Mouse (Mus musculus): ENCODE results near the gene Gtf2ird1. TPM values are rescaled to one million over a fixed set of nuclear protein-coding genes. Genes with fewer than 3 reads are reported as not detected.
A peak's percentile ranks its signal among the peaks of the same experiment; 100 is the strongest.

Gtf2ird1 gene
- polyA plus RNA-seq, 1 experiment = 62.0 TPM

- no peaks in the 10 kb centered on the region for H3K27me3 ChIP-seq (ENCODE audit: control insufficient read depth, insufficient read depth, insufficient read length)
- H3K36me3 ChIP-seq (ENCODE audit: control insufficient read depth, insufficient read depth) = no peaks in the 10 kb centered on the region
- peaks cover 92% of the 10 kb centered on the region for H3K79me2 ChIP-seq (ENCODE audit: control insufficient read depth, insufficient read depth)
- H3ac ChIP-seq (ENCODE audit: control insufficient read depth, insufficient read length) = no peak overlapping the region
- peak overlapping the region; percentile 49 for H3K4me2 ChIP-seq (ENCODE audit: low read depth)
- no peak for TF ChIP-seq MAX (IDR thresholded peaks at IDR 0.05; ENCODE audit: low read depth)
- no peak for TF ChIP-seq USF1 (IDR thresholded peaks at IDR 0.05; ENCODE audit: low read depth)
- TF ChIP-seq POLR2A (IDR thresholded peaks at IDR 0.05; ENCODE audit: insufficient read length, low read depth) = no peak
- TF ChIP-seq CEBPB (IDR thresholded peaks at IDR 0.05; ENCODE audit: insufficient read depth, poor library complexity, severe bottlenecking) = no peak
- TF ChIP-seq POLR2AphosphoS2 (IDR thresholded peaks at IDR 0.05; ENCODE audit: insufficient read length, low read depth) = no peak
- TF ChIP-seq TCF12 (IDR thresholded peaks at IDR 0.05; ENCODE audit: insufficient read depth, poor library complexity, severe bottlenecking) = no peak
- no peak for TF ChIP-seq REST (IDR thresholded peaks at IDR 0.05; ENCODE audit: insufficient read depth, insufficient read length)
- TF ChIP-seq SRF (IDR thresholded peaks at IDR 0.05; ENCODE audit: control insufficient read depth, insufficient read length, low read depth) = no peak
- no peak for TF ChIP-seq TCF3 (IDR thresholded peaks at IDR 0.05; ENCODE audit: insufficient read length, low read depth)
- TF ChIP-seq E2F4 (IDR thresholded peaks at IDR 0.05; ENCODE audit: insufficient read depth) = no peak
- TF ChIP-seq MYOG (IDR thresholded peaks at IDR 0.05; ENCODE audit: control insufficient read depth in 1 of 3, insufficient read depth in 1 of 3, insufficient read length in 2 of 3, low read depth in 2 of 3) = no peak
- H3K4me3 ChIP-seq = no peak overlapping the region
Measured at GRCm38 (mm10) chr5:134436782-134437458, 19.6 kb downstream of the Gtf2ird1 start.

GRCm38 (mm10) chr5:134435836-134436331 lies 20.6 kb downstream of the Gtf2ird1 start:
- no peak overlapping the region for H3K4me3 ChIP-seq
- peak overlapping the region; percentile 61 for H3K4me2 ChIP-seq (ENCODE audit: low read depth)
- H3K79me2 ChIP-seq (ENCODE audit: control insufficient read depth, insufficient read depth) = peaks cover 92% of the 10 kb centered on the region
- TF ChIP-seq POLR2AphosphoS2 (IDR thresholded peaks at IDR 0.05; ENCODE audit: insufficient read length, low read depth) (peak; percentile 31), SRF (IDR thresholded peaks at IDR 0.05; ENCODE audit: control insufficient read depth, insufficient read length, low read depth) (no peak), MYOG (IDR thresholded peaks at IDR 0.05; ENCODE audit: control insufficient read depth in 1 of 3, insufficient read depth in 1 of 3, insufficient read length in 2 of 3, low read depth in 2 of 3) (peak in 1 of 3 experiments; percentile 54), POLR2A (IDR thresholded peaks at IDR 0.05; ENCODE audit: insufficient read length, low read depth) (no peak), TCF3 (IDR thresholded peaks at IDR 0.05; ENCODE audit: insufficient read length, low read depth) (no peak), TCF12 (IDR thresholded peaks at IDR 0.05; ENCODE audit: insufficient read depth, poor library complexity, severe bottlenecking) (peak; percentile 4), MAX (IDR thresholded peaks at IDR 0.05; ENCODE audit: low read depth) (no peak), MYOD1 (IDR thresholded peaks at IDR 0.05; ENCODE audit: control insufficient read depth in 1 of 3, insufficient read length in 2 of 3, low read depth in 2 of 3) (peak in 1 of 3 experiments; percentile 69)
- no peaks in the 10 kb centered on the region for H3K27me3 ChIP-seq (ENCODE audit: control insufficient read depth, insufficient read depth, insufficient read length)
- H3K36me3 ChIP-seq (ENCODE audit: control insufficient read depth, insufficient read depth) = no peaks in the 10 kb centered on the region
- no peak overlapping the region for H3ac ChIP-seq (ENCODE audit: control insufficient read depth, insufficient read length)

DNA sequence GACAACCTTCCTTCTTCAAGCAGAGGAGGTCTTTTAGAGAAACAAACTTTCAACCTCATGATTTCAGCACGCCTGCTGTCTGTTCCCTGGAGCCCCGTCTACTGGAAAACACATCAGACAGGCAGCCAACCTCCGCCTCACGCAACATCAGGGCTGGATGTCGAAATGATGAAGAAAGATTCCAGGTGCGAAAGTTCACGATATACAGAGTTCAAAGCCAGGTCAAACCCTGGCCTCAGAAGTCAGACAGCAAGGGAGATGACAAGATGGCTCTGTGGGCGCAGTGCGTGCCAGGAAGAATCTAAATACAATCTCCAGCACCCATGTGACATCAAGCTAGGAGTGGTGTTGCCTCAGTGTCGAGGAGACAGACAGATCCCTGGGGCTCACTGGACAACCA lies 23.4 kb downstream of the Gtf2ird1 start:
- H3ac ChIP-seq (ENCODE audit: control insufficient read depth, insufficient read length) = no peak overlapping the region
- no peak for TF ChIP-seq TCF12 (IDR thresholded peaks at IDR 0.05; ENCODE audit: insufficient read depth, poor library complexity, severe bottlenecking)
- TF ChIP-seq CEBPB (IDR thresholded peaks at IDR 0.05; ENCODE audit: insufficient read depth, poor library complexity, severe bottlenecking) = 0 out of 2 replicates have a peak, but pooled peaks have one; percentile 10

GRCm38 (mm10) chr5:134430087-134430486 lies 26.4 kb downstream of the Gtf2ird1 start:
- no peaks in the 10 kb centered on the region for H3K36me3 ChIP-seq (ENCODE audit: control insufficient read depth, insufficient read depth)
- no peak overlapping the region for H3K4me3 ChIP-seq
- TF ChIP-seq TCF3 (IDR thresholded peaks at IDR 0.05; ENCODE audit: insufficient read length, low read depth) (no peak), POLR2AphosphoS2 (IDR thresholded peaks at IDR 0.05; ENCODE audit: insufficient read length, low read depth) (no peak), MYOG (IDR thresholded peaks at IDR 0.05; ENCODE audit: control insufficient read depth in 1 of 3, insufficient read depth in 1 of 3, insufficient read length in 2 of 3, low read depth in 2 of 3) (no peak), E2F4 (IDR thresholded peaks at IDR 0.05; ENCODE audit: insufficient read depth) (no peak), REST (IDR thresholded peaks at IDR 0.05; ENCODE audit: insufficient read depth, insufficient read length) (no peak), USF1 (IDR thresholded peaks at IDR 0.05; ENCODE audit: low read depth) (no peak), TCF12 (IDR thresholded peaks at IDR 0.05; ENCODE audit: insufficient read depth, poor library complexity, severe bottlenecking) (no peak), CEBPB (IDR thresholded peaks at IDR 0.05; ENCODE audit: insufficient read depth, poor library complexity, severe bottlenecking) (no peak), POLR2A (IDR thresholded peaks at IDR 0.05; ENCODE audit: insufficient read length, low read depth) (no peak), MAX (IDR thresholded peaks at IDR 0.05; ENCODE audit: low read depth) (no peak), MYOD1 (IDR thresholded peaks at IDR 0.05; ENCODE audit: control insufficient read depth in 1 of 3, insufficient read length in 2 of 3, low read depth in 2 of 3) (no peak), SRF (IDR thresholded peaks at IDR 0.05; ENCODE audit: control insufficient read depth, insufficient read length, low read depth) (no peak)
- H3K4me2 ChIP-seq (ENCODE audit: low read depth) = no peak overlapping the region
- H3K79me2 ChIP-seq (ENCODE audit: control insufficient read depth, insufficient read depth) = peaks cover 97% of the 10 kb centered on the region
- H3K27me3 ChIP-seq (ENCODE audit: control insufficient read depth, insufficient read depth, insufficient read length) = no peaks in the 10 kb centered on the region
- H3ac ChIP-seq (ENCODE audit: control insufficient read depth, insufficient read length) = no peak overlapping the region

More for the DNA sequence above, 23.4 kb downstream of the Gtf2ird1 start:
- H3K4me2 ChIP-seq (ENCODE audit: low read depth) = no peak overlapping the region
- no peaks in the 10 kb centered on the region for H3K27me3 ChIP-seq (ENCODE audit: control insufficient read depth, insufficient read depth, insufficient read length)
- H3K79me2 ChIP-seq (ENCODE audit: control insufficient read depth, insufficient read depth) = peaks cover 91% of the 10 kb centered on the region
- no peaks in the 10 kb centered on the region for H3K36me3 ChIP-seq (ENCODE audit: control insufficient read depth, insufficient read depth)
- no peak overlapping the region for H3K4me3 ChIP-seq

DNA sequence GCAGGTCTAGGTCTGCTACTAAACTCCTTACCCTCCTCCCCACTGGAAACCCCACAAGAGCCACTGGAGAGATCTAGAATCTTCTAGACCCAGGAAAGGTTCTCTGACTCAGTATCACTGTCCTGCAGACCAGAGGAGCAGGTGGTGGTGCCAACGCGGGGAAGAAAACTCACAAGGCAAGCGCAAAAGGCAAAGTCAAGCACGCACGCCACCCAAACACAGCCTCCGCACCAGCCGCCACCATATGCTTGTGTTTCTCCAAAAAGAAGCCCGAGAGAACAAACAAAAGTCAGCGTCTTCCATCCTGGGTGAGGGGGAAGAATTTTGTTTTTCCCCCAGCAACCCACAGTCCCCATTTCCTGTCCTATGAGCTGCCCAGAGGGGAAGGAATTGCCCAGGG lies 28.9 kb downstream of the Gtf2ird1 start:
- H3K36me3 ChIP-seq (ENCODE audit: control insufficient read depth, insufficient read depth) = peaks cover 5% of the 10 kb centered on the region
- H3K79me2 ChIP-seq (ENCODE audit: control insufficient read depth, insufficient read depth) = peaks cover 97% of the 10 kb centered on the region
- H3ac ChIP-seq (ENCODE audit: control insufficient read depth, insufficient read length) = no peak overlapping the region
- no peak overlapping the region for H3K4me2 ChIP-seq (ENCODE audit: low read depth)
- TF ChIP-seq MYOD1 (IDR thresholded peaks at IDR 0.05; ENCODE audit: control insufficient read depth in 1 of 3, insufficient read length in 2 of 3, low read depth in 2 of 3) = no peak
- no peak for TF ChIP-seq SRF (IDR thresholded peaks at IDR 0.05; ENCODE audit: control insufficient read depth, insufficient read length, low read depth)
- no peak for TF ChIP-seq REST (IDR thresholded peaks at IDR 0.05; ENCODE audit: insufficient read depth, insufficient read length)
- TF ChIP-seq POLR2A (IDR thresholded peaks at IDR 0.05; ENCODE audit: insufficient read length, low read depth) = no peak
- H3K4me3 ChIP-seq = no peak overlapping the region
- H3K27me3 ChIP-seq (ENCODE audit: control insufficient read depth, insufficient read depth, insufficient read length) = no peaks in the 10 kb centered on the region

All from myocyte (in vitro differentiated cells).